Mouse (Mus musculus) erythroblast, embryonic 14.5 days (primary cell): Measurements from ENCODE around the gene Gm5741.

Source experiments
- GATA1 ChIP-seq: IDR thresholded peaks from 2 replicates; pipeline ENCODE4 v1.6.1; 2012; ENCODE audit warnings: low read length, inconsistent platforms, mixed read lengths
- TAL1 ChIP-seq: IDR thresholded peaks from 3 replicates; pipeline ENCODE4 v1.6.1; 2012; ENCODE audit warnings: low read length, inconsistent platforms, mixed read lengths

DNA sequence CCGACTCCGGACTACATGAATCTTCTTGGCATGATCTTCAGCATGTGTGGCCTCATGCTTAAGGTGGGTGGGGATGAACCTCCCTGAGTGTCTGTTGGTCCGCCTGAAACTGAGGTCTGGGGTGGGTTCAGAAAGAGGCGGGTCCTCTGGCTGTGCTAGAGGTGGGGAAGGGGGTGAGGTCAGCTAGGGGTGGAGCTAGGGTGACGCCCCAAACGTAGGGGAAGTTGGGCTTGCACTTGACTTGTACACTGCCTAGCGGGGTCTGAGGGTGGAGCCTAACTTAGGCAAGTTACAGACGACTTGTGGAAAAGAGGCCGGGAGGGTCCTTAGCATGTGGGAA lies 13.4 kb upstream of the Gm5741 start, which contains the start of gene Wdr83:
- TF ChIP-seq TAL1 (no peak), GATA1 (no peak)
